Mouse (Mus musculus) spleen, postnatal 14 days (tissue): ENCODE measurements around the gene Repin1.
"Not testable (repeated sequence)": the region's sequence is repeated elsewhere in the genome, so short reads cannot be mapped to it uniquely, and the experiment has no call there.

Experiments used
- DNase-seq, 2 experiments: peaks; one replicate each; pipeline ENCODE4 v3.0.0; 2021 to 2022; ENCODE audit warnings: low spot score in 2 of 2

Repin1 gene

DNA sequence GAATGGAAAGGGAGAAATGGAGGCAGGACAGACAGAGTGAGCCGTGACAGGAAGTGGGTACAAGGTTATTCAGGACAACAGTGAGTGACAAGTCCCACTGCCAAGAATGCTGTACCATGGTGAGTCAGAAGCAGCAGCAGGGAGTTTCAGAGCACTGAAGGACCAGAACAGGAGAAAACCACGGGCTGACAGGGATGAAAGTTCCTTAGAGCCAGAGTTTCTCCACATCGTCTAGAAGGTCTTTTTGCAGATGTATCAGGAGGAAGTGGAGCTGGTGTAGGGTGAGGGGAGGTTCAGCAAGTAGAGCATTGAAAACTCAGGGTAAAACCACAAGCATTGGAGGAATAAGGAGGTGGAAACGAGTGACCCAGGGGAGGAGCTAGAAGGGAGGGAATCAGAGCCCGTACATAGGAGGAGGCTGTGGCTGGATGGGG is 14.5 kb upstream of the Repin1 start:
- DNase-seq: no peak

DNA sequence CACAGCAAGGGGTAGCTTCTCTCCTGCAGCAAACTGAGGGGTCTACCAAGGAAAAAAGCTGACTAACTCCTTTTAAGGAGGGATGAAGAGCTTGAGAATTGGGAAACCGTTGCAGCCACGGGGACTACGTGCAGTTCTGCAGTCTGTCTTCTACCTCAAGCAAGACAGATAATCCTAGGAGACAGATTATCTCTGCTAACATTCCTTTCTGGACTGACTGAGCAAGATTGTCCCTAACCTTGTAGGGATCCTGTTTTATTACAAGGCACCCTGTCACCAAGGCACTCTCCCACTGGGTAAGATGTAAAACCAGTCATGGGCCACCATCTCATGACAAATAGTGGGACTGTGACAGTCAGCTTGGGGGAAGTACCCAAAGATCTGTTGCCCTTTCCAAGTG is 12.4 kb upstream of the Repin1 start:
- no peak for DNase-seq

DNA sequence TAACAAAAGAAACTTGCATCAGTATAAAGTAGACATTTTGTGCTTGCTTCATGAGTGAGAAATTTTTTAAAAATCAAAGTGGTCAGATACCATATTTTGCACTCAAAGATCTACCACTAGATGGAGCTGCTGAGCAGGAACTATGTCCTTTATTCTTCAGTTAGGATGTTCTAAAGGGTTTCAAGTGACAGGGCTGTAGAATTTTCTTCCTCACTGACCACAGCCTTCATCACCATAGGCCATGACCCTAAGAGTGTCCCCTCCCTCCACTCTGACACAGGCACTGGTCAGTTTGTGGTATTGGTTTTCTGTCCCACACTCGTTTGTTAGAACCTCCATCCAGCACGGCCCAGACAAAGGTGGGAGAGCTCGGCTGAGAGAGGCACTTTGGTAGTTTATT is 11.6 kb upstream of the Repin1 start:
- DNase-seq: no peak

DNA sequence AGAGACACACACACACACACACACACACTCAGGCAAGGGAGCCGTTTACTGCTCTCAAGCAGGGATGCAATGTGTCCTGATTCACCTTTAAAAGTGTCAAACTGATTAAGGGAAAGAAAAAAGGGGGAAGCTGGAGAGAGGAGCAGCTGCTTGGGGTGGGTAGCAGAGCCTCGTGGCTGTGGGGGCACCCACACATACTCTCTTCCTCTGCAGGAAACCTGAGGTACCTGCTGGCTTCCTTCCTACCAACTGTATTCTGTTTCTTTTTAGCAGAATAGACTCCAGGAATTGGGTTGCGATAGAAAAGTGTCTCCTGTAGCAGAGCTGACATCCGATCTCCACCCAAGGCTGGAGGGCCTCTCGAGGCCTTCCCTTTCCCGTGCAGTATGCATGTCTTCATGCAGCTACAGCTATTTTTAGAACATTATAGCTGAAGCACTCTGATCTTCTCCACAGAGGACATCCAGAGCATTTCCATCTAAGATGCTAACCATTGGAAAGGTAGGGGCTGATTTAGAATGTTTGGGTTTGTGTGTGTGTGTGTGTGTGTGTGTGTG is 4.4 kb upstream of the Repin1 start, which contains the start of gene Gm45021:
Gene Gm45021 (plus strand): TSS at position 417 of the 557 bp plus-strand sequence.
- no peak for DNase-seq

DNA sequence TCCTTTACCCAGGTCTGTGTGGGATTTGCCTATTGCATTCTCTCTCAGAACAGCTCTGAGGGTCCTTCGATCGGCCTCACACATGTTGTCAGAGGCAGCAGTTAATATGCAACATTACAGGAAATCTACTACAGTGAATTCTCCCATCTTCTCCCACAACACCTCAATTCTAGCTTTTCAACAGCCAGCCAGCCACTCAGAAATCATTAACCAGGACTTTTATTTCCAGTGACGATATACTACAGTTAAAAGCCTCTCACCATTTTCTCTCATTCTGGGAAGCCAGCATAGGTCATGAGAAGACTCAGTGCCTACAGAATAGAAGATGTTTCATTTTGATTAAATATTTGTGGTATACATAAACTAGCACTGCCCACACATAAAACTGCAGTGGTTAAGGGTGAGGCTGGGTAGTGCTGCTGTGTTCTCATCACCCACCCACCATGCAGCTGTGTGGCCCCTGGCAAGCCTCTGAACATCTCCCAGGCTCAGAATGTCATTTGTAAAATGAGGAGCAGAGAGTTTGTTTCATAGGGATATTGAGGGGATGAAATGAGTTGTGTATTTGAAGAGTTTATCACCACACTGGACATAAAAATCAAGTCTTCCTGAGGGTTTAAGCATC is 2.4 kb upstream of the Repin1 start:
- no peak for DNase-seq

DNA sequence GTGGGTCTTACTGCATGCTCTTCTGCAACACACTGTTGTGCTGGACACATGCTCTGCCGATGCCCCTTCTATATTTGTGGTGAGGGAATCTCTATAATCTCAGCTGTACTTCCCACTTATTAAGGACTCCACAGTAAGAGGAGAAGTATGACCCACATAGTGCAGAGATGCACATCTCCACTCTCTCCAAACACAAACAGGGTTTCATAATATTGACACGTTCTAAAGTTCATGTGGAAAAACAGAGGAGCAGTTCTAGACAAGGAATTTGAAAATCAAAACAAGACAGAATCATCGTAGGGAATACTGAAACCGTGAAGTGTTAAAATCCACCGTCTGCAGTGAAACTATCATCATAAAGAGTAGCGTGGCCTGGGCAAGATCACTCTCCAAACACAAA is 1.8 kb upstream of the Repin1 start:
- DNase-seq: no peak

DNA sequence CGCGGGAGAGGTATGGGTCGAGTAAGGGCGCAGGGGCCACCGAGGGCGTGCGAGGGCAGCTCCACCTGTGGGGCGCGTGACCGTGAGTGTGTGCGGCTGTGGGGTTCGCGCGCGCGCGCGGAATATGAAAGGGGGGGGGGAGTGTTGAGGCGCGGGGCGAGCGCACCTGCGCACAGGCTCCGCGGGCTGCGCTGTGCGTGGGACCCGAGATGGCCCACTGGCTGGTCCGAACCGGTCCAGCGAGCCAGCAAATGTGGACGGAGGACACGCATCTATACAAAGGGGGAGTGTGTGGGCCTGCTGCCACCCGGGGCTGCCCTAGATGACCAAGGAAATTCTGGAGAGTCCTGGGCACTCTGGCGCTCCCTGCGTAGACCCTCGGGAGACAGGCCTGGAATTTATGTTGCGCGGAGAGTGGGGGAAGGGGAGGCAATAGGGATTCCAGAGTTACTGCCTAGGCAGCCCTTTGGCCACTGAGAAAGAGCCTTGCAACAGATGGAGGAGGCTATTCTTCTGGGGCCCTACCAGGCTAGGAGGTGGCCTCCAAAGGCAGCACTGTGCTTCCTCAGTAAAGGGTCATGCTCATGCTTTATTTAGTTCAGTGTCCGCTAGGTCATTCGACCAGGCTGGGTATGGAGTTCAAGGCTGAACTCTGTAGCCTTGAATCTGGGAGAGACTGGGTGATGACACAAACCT is 508 bp downstream of the Repin1 start:
- no peak for DNase-seq

DNA sequence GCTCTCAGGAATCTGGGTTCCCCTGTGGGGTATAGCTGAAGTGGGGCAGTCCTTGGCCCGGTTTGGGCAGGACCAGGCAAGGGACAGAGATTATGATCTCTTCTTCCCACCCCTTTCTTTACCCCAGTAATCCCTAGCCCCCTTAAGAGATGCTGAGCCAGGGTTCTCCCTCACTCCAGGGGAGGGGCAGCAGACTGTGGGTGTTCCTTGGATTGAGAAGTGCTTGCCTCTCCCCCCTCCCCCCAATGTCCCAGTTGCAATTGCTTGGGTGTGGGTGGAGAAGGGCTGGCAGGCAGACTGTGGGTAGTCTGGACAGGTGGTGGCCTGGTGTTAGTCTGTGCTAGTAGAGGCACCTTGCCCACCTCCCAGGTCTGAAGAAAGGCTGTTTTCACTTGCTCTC is 1.6 kb downstream of the Repin1 start:
- no peak for DNase-seq

DNA sequence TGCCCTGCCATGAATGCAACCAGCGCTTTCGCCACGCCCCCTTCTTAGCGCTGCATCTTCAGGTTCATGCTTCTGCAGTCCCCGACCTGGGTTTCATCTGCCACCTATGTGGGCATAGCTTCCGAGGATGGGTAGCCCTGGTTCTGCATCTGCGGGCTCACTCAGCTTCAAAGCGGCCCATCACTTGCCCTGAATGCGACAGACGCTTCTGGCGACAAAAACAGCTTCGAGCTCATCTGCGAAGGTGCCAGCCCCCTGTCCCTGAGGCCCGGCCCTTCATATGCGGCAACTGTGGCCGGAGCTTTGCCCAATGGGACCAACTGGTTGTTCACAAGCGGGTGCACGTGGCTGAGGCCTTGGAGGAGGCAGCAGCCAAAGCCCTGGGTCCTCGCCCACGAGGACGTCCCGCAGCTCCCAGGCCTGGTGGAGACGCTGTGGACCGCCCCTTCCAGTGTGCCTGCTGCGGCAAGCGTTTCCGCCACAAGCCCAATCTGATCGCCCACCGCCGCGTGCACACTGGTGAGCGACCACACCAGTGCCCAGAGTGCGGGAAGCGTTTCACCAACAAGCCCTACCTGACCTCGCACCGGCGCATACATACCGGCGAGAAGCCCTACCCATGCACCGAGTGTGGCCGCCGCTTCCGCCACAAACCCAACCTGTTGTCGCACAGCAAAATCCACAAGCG is 3.0 kb downstream of the Repin1 start:
- DNase-seq: no peak

DNA sequence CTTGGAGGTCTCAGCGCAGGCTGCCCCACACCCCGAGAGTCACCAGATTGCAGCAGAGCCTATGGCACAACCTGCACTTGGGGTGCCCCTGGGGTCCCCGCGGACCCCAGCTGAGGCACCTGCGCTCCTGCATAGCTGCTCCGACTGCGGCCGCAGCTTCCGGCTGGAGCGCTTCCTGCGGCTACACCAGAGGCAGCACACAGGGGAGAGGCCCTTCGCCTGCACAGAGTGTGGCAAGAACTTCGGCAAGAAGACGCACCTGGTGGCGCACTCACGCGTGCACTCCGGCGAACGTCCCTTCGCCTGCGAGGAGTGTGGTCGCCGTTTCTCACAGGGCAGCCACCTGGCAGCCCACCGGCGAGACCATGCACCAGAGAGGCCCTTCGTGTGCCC is 3.5 kb downstream of the Repin1 start:
- no peak for DNase-seq

DNA sequence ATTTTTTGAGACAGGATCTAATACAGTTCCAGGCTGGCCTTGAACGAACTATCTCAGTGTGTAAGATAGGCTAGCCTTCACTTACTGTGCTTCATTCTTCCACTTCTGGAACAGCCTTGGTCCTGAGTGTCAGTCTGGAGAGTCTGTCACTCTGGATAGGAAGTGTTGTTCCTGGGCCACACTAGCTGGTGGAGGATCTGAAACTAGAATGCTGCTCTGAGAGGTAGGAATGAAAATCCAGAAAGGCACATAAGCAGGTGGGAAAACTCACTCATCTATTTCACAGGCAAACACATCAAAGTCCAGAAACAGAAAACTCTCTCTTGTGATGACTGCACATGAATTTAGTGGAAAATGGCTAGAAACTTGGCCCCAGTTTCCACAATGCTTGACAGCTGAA is 6.9 kb downstream of the Repin1 start:
- no peak for DNase-seq

DNA sequence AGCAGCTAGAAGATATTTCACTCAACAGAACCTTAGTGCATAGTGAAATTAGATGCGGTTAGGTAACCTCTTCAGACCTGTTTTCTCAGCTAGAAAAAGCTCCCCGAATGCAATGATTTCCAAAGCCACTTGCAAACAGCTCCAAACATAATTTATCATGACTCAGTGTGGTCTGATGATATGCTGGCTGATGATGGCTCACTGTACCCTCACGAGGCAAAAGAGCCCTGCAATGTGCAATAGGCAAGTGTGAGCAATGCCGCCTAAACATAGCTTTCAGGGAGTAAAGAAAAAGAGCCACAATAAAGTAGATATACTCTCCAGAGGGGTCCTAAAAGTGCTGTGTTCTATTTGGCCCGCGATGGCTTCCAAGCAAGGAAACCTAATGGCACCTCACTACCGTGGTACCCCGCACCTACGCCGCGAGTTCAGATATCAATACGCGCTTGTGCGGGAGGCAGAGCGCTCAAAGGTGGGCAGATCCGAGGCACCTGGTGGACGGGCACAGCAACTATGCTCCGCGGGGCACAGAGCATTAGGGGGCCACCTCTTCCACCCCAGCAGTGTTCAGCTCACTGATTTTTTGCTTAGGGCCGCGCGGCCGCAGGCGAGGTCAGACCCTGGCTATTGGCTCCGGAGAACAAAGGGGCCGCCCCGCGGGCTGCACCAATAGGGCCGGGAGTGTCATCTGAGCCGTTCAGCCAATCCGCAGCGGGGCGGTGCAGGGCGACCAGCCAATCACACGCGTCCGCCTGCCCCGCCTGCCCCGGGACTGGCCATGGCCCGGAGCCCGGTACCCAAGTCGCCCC is 7.8 kb downstream of the Repin1 start, which contains the start of gene Zfp775:
Gene Zfp775 (plus strand): TSS at position 793 of the 809 bp plus-strand sequence.
- DNase-seq: peak; percentile 82 to 85

DNA sequence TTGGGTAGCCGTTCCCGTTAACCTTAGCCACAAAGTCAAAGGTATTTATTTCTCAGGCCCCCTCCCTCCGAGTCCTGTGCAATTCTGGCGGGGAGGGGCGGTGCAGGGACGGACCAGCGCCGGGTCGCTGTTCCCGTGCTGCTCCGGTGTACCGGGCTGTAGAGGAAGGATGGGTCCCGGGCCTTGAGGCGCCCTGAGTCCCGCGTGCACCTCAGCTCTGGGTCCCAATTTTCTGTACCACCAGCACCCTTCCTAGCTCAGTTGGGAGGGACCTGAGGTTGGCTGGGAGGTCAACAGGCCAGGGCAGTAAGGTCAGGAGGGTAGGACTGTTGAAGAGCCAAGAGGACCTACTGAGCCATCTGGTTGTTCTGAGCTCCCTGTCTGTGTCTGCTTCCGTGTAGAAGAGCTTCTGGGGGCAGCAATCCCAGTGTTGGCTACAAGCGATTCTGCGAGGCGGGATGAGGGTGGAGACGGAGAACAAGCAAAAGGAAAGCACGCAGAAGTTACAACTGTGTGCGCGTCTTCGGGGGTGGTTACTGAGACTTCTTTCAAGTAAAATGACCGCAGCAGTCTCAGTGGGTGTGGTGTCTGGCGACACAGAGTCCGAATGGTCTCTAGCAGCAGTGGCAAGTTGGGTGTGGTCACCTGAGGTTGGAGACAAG is 8.5 kb downstream of the Repin1 start:
- no peak for DNase-seq

DNA sequence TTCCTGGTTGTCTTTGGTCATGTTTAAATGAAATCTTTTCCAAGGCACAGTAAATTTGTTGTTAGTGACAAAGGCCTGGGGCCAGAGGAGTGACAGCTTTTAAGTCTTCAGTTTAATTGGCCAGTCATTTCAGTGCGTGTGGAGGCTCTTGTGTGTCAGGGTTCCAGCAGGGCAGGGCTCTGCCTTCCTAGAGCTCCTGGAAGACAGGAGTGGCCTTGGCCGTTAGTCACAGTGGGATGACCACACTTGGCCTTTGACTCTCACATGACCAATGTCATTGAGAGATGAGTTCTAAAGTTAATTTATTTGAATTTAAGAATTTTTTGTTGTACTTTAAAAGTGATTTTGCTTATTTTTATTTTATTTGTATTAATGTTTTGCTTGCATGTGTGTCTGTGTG is 14.4 kb downstream of the Repin1 start:
- no peak for DNase-seq

DNA sequence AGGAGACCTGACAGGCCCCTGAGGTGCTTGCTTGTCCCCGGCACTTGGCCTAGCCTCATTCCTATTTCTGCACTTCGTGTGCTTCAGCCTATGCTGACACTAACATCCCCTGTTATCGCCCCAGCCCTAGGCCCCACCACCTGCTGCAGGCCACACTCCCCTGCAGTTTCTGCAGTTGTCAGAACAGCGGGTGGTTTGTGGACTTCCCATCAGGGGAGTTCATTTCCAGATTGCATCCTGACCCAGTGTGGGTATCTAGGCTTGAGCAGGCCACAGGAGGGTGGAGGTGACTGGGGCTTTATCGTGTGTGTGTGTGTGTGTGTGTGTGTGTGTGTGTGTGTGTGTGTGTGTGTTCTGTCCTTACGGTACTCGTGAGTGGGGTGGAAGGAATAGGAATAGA is 15.8 kb downstream of the Repin1 start:
- no peak for DNase-seq

DNA sequence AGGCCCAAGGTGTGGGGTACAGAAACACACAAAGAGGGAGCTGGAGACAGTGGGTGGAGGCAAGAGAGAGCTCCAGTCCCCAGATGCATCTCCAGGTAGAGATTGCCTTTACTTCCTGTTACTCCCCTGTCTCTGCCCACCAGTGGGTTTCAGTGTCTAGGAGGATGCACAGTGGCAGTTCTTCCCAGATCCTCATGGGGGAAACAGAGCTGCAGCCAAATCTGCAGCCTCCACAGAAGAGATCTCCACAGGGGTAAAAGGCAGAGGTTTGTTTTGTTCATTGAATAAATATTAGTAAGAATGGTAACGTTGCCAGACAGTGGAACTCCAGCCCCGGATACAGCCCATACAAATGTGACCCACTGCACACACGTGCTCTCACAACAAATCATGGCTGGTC is 17.0 kb downstream of the Repin1 start:
- no peak for DNase-seq

DNA sequence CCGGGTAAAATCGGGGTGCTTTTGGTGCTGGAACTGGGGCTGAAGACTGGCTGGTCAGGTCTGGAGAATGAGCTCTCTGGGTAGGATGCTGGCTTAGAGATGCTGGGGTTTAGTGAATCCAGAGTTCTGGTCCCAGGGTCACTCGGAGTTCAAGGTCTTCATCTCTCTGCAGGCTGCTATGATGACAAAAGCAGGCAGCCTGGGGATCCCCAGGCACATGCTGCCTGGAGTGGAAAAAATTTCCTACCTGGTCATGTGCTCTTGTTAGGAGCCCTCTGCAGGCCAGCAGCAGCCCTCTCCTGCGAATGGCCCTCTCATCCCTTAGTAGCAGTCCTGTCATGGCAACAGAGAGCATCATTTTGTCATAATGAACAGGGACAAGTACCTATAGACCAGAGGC is 19.8 kb downstream of the Repin1 start:
- DNase-seq: no peak

DNA sequence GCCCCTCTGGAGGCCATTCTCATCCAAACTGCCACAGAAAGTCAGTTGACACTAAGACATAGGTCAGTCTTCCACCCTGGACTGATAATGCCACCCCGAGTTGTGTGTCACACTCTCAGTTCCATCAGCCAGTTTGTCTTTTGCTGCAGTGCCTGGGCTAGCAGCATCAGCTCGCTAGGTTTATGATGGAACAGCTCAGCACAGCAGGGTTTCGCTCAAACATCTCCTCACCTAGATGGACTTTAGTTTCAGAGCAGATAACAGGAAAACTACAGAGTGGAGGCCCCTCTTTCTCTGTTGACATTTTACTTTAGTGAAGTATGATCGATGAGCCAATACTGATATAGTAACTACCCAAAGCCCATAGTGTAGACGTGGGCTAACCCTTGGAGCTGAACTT is 21.1 kb downstream of the Repin1 start:
- DNase-seq: no peak

DNA sequence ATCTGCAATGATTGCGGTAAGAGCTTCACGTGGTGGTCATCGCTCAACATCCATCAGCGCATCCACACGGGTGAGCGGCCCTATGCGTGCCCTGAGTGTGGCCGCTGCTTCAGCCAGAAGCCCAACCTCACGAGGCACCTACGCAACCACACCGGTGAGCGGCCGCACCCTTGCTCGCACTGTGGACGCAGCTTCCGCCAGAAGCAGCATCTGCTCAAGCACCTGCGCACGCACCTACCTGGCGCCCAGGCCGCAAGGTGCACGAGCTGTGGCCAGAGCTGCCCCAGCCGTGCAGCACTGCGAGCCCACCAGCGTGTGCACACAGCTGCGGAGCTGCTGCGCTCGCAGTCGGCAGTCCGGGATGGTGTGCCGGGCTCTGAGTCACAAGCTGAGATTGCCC is 26.3 kb downstream of the Repin1 start:
- DNase-seq: no peak

DNA sequence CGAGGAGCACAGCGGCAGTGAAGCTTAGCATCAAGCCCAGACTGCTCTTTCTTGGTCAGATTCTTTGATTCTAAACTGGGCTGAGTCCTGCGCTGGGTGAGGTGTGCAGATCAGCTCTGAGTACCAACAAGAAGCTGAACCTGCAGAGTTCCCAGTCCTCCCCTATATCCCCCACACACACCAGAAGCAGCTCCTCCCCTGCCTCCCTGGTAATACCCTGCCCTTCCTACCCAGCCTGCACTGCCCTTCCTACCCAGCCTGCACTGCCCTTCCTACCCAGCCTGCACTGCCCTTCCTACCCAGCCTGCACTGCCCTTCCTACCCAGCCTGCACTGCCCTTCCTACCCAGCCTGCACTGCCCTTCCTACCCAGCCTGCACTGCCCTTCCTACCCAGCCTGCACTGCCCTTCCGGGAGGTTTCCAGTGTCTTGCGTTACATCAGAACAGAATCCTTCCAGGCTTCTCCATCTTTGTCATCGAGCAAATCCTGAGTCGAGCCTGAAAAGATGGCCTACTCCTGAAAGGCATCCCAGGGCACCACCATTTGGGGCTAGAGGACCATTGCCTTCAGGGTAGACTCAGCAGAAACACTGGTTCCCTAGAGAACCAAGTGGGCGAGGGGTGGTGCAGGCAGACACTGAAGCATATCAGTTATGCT is 28.6 kb downstream of the Repin1 start:
- DNase-seq: not testable (repeated sequence)

DNA sequence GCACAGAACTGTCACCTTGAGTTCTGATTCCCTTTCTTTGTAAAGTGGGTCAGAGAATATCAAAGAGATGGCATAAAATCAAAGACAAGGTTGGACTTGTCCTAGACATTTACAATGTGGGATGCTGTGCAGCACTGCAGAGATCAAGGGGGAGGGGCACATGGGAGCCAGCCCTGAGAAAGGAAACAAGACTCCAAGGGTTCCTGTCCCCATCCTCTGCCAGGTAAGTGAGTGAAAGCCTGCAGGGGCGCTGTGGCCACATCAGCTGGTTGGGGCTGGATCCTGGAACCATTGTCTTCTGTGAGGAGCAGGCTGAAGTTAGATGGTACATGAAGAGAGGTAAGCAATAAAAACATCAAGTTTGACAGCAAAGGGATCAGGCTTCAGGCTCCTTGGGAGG is 29.8 kb downstream of the Repin1 start:
- no peak for DNase-seq
